Mouse (Mus musculus): ENCODE results near the gene Nsun4. TPM values are rescaled to one million over a fixed set of nuclear protein-coding genes. Genes with fewer than 3 reads are reported as not detected.

Gene Nsun4
- polyA plus RNA-seq, 1 experiment from 2014 or later: 8.4 TPM

DNA sequence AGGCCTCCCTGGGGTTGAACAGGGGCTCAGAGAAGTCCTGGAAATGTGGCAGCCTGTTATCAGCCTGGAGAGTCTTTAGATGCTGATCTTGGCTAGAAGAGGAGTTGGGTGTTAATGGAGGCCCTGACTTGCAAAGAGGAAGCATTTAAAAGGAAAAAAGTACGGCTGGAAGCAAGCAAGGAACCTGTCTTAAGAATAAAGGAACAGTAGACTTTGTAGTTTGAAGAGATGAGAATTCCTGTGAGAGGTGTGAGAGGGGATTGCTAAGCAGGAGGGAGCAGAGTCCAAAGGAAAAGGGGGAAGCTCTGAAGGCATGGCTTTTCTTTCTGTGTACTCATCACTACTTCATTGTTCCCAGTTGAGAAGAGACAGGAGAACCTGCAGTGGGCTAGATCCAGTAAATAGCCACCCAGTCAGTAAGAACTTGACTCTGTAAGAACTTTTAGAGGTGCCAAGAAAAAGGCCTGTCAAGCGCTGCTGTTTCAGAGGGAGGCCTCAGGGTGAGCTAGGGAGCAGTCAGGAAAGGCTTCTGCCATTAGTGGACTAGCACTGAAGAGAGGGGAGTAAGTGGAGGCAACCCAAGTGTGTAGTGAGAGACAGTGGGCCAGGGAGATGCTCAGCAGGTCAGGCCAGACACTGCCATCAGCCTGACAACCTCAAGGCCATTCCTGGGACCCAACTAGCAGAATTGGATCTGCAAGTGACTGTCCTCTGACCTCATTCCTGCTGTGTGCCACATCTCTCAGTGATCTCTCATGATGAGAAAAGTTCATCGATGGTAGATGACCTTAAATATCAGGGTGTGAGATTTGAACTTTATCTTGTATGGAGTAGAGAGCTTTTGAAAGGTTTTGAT lies 23.8 kb upstream of the Nsun4 start:
- TF ChIP-seq CTCF (IDR thresholded peaks at IDR 0.05; ENCODE audit: low read depth) (no peak), EP300 (IDR thresholded peaks at IDR 0.05; ENCODE audit: low read depth) (no peak)
- Histone ChIP-seq H3K4me1 (ENCODE audit: insufficient read depth) (peaks cover 20% of the 10 kb centered on the region), H3K9me3 (ENCODE audit: low read length) (no peaks in the 10 kb centered on the region), H3K4me3 (ENCODE audit: low read depth, low read length) (peak overlapping the region; percentile 66), H3K27me3 (ENCODE audit: insufficient read depth, low read length) (no peaks in the 10 kb centered on the region), H3K4me2 (ENCODE audit: low read depth, low read length) (peak overlapping the region; percentile 80), H3K27ac (ENCODE audit: low read depth) (peak overlapping the region; percentile 99), H3K36me3 (replicated peaks; ENCODE audit: insufficient read depth, low read length) (peaks cover 15% of the 10 kb centered on the region), H3K9ac (replicated peaks) (peak overlapping the region; percentile 96)
- DNase-seq (no peak), ATAC-seq (no peak)
- 53% methylated on average over 3 of the region's 3 CpGs for WGBS (ENCODE audit: insufficient replicate concordance)

DNA sequence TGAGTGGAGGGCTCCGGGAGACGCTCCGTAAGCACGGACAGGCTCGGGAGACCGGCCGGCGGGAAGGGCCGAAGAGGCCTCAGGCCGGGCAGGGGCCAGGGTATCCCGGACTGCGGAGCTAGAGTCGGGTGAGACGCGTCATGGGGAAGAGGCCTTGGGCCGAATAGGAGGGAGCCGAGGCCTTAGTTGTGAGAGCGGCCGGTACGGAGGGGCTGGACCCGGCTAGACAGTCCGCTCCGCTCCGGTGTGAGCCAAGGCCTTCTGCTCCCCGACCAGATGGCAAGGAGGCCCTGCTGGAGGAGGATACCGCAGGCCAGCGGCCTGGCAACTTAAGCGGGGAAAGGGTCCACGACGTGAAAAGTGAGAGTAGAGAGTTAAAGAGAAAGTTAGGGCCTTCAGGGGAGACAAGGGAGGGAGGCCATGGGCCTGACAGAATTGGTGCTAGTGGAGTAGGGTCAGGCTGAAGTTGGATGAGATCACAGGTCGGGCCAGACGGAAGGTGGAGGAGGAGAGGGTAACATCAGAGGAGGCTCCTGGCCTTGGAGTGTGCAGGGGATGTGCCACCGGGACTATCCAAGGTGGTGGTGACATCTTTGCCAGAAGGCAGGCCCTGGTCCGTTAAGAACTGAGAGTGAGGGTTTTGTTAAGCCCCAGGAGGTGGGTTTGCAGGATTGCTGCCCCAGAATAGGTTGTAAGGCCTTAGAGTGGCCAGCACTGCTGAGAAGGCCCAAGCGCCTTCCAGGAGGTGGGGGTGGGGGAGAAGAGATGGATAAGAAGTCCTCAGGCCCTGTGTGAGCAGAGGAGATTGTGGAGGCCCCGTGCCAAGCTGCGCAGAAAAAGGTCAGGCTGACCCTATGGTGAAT lies 22.9 kb upstream of the Nsun4 start:
- Histone ChIP-seq H3K4me2 (ENCODE audit: low read depth, low read length) (peak overlapping the region; percentile 80), H3K4me3 (ENCODE audit: low read depth, low read length) (peak overlapping the region; percentile 66), H3K36me3 (replicated peaks; ENCODE audit: insufficient read depth, low read length) (peaks cover 15% of the 10 kb centered on the region), H3K27ac (ENCODE audit: low read depth) (peak overlapping the region; percentile 99), H3K9me3 (ENCODE audit: low read length) (no peaks in the 10 kb centered on the region), H3K9ac (replicated peaks) (peak overlapping the region; percentile 96), H3K4me1 (ENCODE audit: insufficient read depth) (peaks cover 20% of the 10 kb centered on the region), H3K27me3 (ENCODE audit: insufficient read depth, low read length) (no peaks in the 10 kb centered on the region)
- WGBS (ENCODE audit: insufficient replicate concordance): 2% methylated on average over 37 of the region's 37 CpGs
- peak; percentile 12 for ATAC-seq
- DNase-seq: peak; percentile 59
- TF ChIP-seq EP300 (IDR thresholded peaks at IDR 0.05; ENCODE audit: low read depth): no peak
- no peak for TF ChIP-seq CTCF (IDR thresholded peaks at IDR 0.05; ENCODE audit: low read depth)

DNA sequence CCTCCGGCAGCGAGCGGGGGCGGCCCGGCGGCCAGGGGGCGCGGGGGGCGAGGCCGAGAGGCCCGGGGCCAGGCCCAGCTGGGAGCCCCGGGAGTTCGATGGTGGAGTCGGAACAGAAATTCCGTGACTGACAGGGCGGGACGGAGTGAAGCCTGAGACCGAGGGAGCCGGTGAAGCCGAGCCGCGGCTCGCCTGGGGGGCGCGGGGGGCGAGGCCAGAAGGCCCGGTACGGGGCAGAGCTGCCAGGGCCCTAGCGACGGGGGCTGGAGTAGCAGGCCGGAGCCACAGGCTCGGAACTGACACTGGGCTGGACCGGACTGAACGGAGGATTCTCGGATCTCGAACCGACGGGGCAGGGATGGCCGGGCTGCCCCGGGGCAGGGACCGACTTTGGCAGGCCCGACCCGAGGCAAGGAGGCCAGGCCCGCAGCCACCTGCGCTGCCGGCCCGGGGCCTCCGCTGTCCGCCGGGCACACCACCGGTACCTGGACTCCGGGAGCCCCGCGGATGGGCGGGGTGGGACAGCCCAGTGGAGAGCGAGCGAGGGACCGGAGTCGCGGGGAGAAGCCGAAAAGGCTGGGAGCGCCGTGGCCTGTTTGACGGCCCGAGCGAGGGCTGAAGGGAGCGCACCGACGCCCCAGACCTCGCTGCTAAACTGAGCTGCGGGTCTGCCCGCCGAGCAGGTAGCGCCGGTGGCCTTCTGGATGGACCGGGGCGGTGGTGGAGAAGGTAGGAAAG lies 22.1 kb upstream of the Nsun4 start:
- Histone ChIP-seq H3K4me3 (ENCODE audit: low read depth, low read length) (peak overlapping the region; percentile 66), H3K9me3 (ENCODE audit: low read length) (no peaks in the 10 kb centered on the region), H3K4me1 (ENCODE audit: insufficient read depth) (peaks cover 20% of the 10 kb centered on the region), H3K27me3 (ENCODE audit: insufficient read depth, low read length) (no peaks in the 10 kb centered on the region), H3K4me2 (ENCODE audit: low read depth, low read length) (peak overlapping the region; percentile 80), H3K27ac (ENCODE audit: low read depth) (peak overlapping the region; percentile 99), H3K9ac (replicated peaks) (peak overlapping the region; percentile 96), H3K36me3 (replicated peaks; ENCODE audit: insufficient read depth, low read length) (peaks cover 9% of the 10 kb centered on the region; the same call in 1 of the 2 replicates)
- peak; percentile 82 for DNase-seq
- TF ChIP-seq CTCF (IDR thresholded peaks at IDR 0.05; ENCODE audit: low read depth) (peak; percentile 44), EP300 (IDR thresholded peaks at IDR 0.05; ENCODE audit: low read depth) (no peak)
- ATAC-seq: peak; percentile 68
- WGBS (ENCODE audit: insufficient replicate concordance): under 1% methylated on average over 71 of the region's 77 CpGs

DNA sequence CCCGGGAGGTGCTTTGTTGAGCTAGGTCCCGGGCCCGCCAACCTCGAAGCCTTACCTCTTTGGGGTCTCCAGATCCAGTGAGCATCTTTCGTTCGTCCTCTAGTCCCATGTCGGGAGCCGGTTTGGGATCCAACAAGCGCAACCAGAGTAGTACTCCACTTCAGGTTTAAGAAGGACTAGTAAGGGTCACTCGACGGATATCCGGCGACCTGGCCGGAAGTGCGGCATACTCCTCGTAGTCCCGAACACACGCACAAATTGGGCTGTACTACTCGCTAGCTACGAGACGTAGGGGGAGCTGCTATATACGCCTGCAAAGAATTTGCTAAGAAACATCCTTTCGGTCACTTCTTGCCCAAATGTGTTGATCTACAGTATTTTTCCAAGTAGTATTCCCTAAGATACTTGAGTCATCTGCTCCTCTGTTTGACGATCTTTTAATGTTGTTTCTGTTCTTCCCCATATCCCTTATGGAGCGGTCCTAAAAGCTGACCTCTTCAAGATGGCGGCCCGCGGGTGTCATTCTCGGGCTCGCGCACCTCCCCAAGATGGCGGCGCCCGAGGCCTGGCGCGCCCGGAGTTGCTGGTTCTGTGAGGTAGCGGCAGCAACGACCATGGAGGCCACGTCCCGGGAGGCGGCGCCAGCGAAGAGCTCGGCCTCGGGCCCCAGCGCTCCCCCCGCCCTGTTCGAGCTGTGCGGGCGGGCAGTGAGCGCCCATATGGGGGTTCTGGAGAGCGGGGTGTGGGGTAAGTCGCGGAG lies 21.4 kb upstream of the Nsun4 start, which contains the start of the genes Uqcrh and Lrrc41:
Gene Uqcrh (minus strand): TSS at position 211 of the 760 bp plus-strand sequence.
Gene Lrrc41 (plus strand): TSS at position 409 of the 760 bp plus-strand sequence.
- Histone ChIP-seq H3K4me2 (ENCODE audit: low read depth, low read length) (peak within 1 kb of the TSS; percentile 80), H3K36me3 (replicated peaks; ENCODE audit: insufficient read depth, low read length) (peaks cover 6% of the 10 kb centered on the region), H3K9me3 (ENCODE audit: low read length) (no peaks in the 10 kb centered on the region), H3K27ac (ENCODE audit: low read depth) (peak within 1 kb of the TSS; percentile 99), H3K27me3 (ENCODE audit: insufficient read depth, low read length) (no peaks in the 10 kb centered on the region), H3K9ac (replicated peaks) (peak within 1 kb of the TSS; percentile 96), H3K4me1 (ENCODE audit: insufficient read depth) (peaks cover 20% of the 10 kb centered on the region), H3K4me3 (ENCODE audit: low read depth, low read length) (peak within 1 kb of the TSS; percentile 66)
- TF ChIP-seq CTCF (IDR thresholded peaks at IDR 0.05; ENCODE audit: low read depth) (peak; percentile 29), EP300 (IDR thresholded peaks at IDR 0.05; ENCODE audit: low read depth) (peak; percentile 86)
- DNase-seq: peak; percentile 96
- under 1% methylated on average over 55 of the region's 55 CpGs for WGBS (ENCODE audit: insufficient replicate concordance)
- ATAC-seq: peak; percentile 92

DNA sequence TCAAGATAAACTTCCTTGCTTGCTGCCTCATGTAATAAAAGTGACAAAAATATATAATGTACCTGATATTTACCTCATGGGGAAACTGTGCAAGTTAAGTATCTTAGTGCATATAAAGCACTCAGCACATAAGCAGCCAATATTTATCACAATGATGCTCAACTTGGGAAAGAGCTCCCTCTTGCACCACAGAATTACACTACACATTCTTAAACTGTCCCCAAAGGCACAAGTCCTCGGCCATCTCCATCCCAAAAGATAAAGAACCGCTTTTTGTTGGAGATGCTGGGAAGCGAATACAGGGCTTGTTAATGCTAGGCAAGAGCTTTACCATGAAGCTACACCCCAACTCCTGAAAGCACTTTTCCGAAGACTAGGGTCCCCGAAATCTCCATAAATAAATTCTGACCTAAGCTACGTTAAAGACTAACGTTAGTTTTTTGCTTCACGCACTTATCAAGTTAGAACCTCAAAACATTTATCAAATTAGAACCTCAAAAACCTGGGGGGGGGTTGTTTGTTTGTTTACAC lies 20.5 kb upstream of the Nsun4 start:
- Histone ChIP-seq H3K36me3 (replicated peaks; ENCODE audit: insufficient read depth, low read length) (peaks cover 12% of the 10 kb centered on the region), H3K4me1 (ENCODE audit: insufficient read depth) (peaks cover 20% of the 10 kb centered on the region), H3K9ac (replicated peaks) (peak overlapping the region; percentile 96), H3K9me3 (ENCODE audit: low read length) (no peaks in the 10 kb centered on the region), H3K4me3 (ENCODE audit: low read depth, low read length) (peak overlapping the region; percentile 66), H3K4me2 (ENCODE audit: low read depth, low read length) (peak overlapping the region; percentile 80), H3K27me3 (ENCODE audit: insufficient read depth, low read length) (no peaks in the 10 kb centered on the region), H3K27ac (ENCODE audit: low read depth) (peak overlapping the region; percentile 99)
- ATAC-seq (no peak), DNase-seq (no peak)
- TF ChIP-seq EP300 (IDR thresholded peaks at IDR 0.05; ENCODE audit: low read depth) (no peak), CTCF (IDR thresholded peaks at IDR 0.05; ENCODE audit: low read depth) (peak; percentile 67)
- under 1% methylated on average over 8 of the region's 8 CpGs for WGBS (ENCODE audit: insufficient replicate concordance)

Data from liver, postnatal 0 days (tissue).